Mouse (Mus musculus) lung, postnatal 25 days (tissue): ENCODE data around the gene A530032D15Rik.
"Not testable (repeated sequence)": the region's sequence is repeated elsewhere in the genome, so short reads cannot be mapped to it uniquely, and the experiment has no call there.

Experiments used
- DNase-seq: peaks from one replicate; pipeline ENCODE4 v3.0.0; 2022; ENCODE audit warnings: low spot score

Gene A530032D15Rik

GRCm38 (mm10) chr1:85035801-85036200, 73.9 kb downstream of the A530032D15Rik start:
- DNase-seq, result not testable (repeated sequence)

- not testable (repeated sequence) for DNase-seq
Measured at GRCm38 (mm10) chr1:85034394-85034793, 75.3 kb downstream of the A530032D15Rik start.

- DNase-seq, result not testable (repeated sequence)
Measured at GRCm38 (mm10) chr1:85033616-85034015, 76.0 kb downstream of the A530032D15Rik start.
